Mouse (Mus musculus): ENCODE measurements at regions not wholly inside any gene's neighbourhood (a gene's known extent, or its start where the extent isn't known, plus 50 kb on each side); places are given as distances from the start of the nearest gene placed in this dataset.

- Histone ChIP-seq H3K27ac (ENCODE audit: low read depth) (no peak overlapping the region), H3K9me3 (ENCODE audit: control insufficient read depth, low read length) (no peaks in the 10 kb centered on the region), H3K4me3 (ENCODE audit: low read depth, low read length) (no peak overlapping the region), H3K9ac (ENCODE audit: low read length) (no peak overlapping the region), H3K4me1 (replicated peaks; ENCODE audit: control insufficient read depth, insufficient read depth, low read length) (no peaks in the 10 kb centered on the region), H3K36me3 (ENCODE audit: control insufficient read depth, insufficient read depth, low read length) (no peaks in the 10 kb centered on the region), H3K27me3 (replicated peaks; ENCODE audit: control insufficient read depth, insufficient read depth, low read length) (peaks cover 4% of the 10 kb centered on the region; the same call in 1 of the 2 replicates), H3K4me2 (ENCODE audit: low read length) (no peak overlapping the region)
- DNase-seq (ENCODE audit: low spot score) (no peak), ATAC-seq (replicated peaks; ENCODE audit: low FRiP score, low TSS enrichment, low read depth) (no peak)
- WGBS: 32% methylated on average over 24 of the region's 24 CpGs
Measured at GRCm38 (mm10) chr5:119972802-119973437, 140.5 kb downstream of the Tbx5 start.

GRCm38 (mm10) chr5:119978096-119978715 lies 138.1 kb upstream of the Rbm19 start:
- 16% methylated on average over 10 of the region's 10 CpGs for WGBS
- Histone ChIP-seq H3K27me3 (replicated peaks; ENCODE audit: control insufficient read depth, insufficient read depth, low read length) (no peaks in the 10 kb centered on the region), H3K9me3 (ENCODE audit: control insufficient read depth, low read length) (no peaks in the 10 kb centered on the region), H3K9ac (ENCODE audit: low read length) (no peak overlapping the region), H3K4me1 (replicated peaks; ENCODE audit: control insufficient read depth, insufficient read depth, low read length) (no peaks in the 10 kb centered on the region), H3K36me3 (ENCODE audit: control insufficient read depth, insufficient read depth, low read length) (no peaks in the 10 kb centered on the region), H3K4me2 (ENCODE audit: low read length) (no peak overlapping the region), H3K27ac (ENCODE audit: low read depth) (no peak overlapping the region), H3K4me3 (ENCODE audit: low read depth, low read length) (no peak overlapping the region)
- no peak for ATAC-seq (replicated peaks; ENCODE audit: low FRiP score, low TSS enrichment, low read depth)
- DNase-seq (ENCODE audit: low spot score): no peak

GRCm38 (mm10) chr5:119981111-119981807 lies 135.0 kb upstream of the Rbm19 start:
- Histone ChIP-seq H3K36me3 (ENCODE audit: control insufficient read depth, insufficient read depth, low read length) (no peaks in the 10 kb centered on the region), H3K4me3 (ENCODE audit: low read depth, low read length) (no peak overlapping the region), H3K27ac (ENCODE audit: low read depth) (no peak overlapping the region), H3K4me1 (replicated peaks; ENCODE audit: control insufficient read depth, insufficient read depth, low read length) (no peaks in the 10 kb centered on the region), H3K9me3 (ENCODE audit: control insufficient read depth, low read length) (no peaks in the 10 kb centered on the region), H3K4me2 (ENCODE audit: low read length) (no peak overlapping the region), H3K27me3 (replicated peaks; ENCODE audit: control insufficient read depth, insufficient read depth, low read length) (no peaks in the 10 kb centered on the region), H3K9ac (ENCODE audit: low read length) (no peak overlapping the region)
- 58% methylated on average over 18 of the region's 18 CpGs for WGBS
- ATAC-seq (replicated peaks; ENCODE audit: low FRiP score, low TSS enrichment, low read depth): no peak
- DNase-seq (ENCODE audit: low spot score): no peak

- no peaks in the 10 kb centered on the region for H3K9me3 ChIP-seq (ENCODE audit: control insufficient read depth, low read length)
- no peak for DNase-seq (ENCODE audit: low spot score)
- no peak for ATAC-seq (replicated peaks; ENCODE audit: low FRiP score, low TSS enrichment, low read depth)
- no peaks in the 10 kb centered on the region for H3K27me3 ChIP-seq (replicated peaks; ENCODE audit: control insufficient read depth, insufficient read depth, low read length)
- no peak overlapping the region for H3K9ac ChIP-seq (ENCODE audit: low read length)
- H3K4me1 ChIP-seq (replicated peaks; ENCODE audit: control insufficient read depth, insufficient read depth, low read length): no peaks in the 10 kb centered on the region
- H3K4me3 ChIP-seq (ENCODE audit: low read depth, low read length): no peak overlapping the region
- H3K36me3 ChIP-seq (ENCODE audit: control insufficient read depth, insufficient read depth, low read length): no peaks in the 10 kb centered on the region
- no peak overlapping the region for H3K27ac ChIP-seq (ENCODE audit: low read depth)
- H3K4me2 ChIP-seq (ENCODE audit: low read length): no peak overlapping the region
- 68% methylated on average over 7 of the region's 7 CpGs for WGBS
Measured at GRCm38 (mm10) chr5:119984206-119984605, 132.1 kb upstream of the Rbm19 start.

GRCm38 (mm10) chr5:119992130-119992529 lies 124.1 kb upstream of the Rbm19 start:
- DNase-seq (ENCODE audit: low spot score) (no peak), ATAC-seq (replicated peaks; ENCODE audit: low FRiP score, low TSS enrichment, low read depth) (no peak)
- no peaks in the 10 kb centered on the region for H3K36me3 ChIP-seq (ENCODE audit: control insufficient read depth, insufficient read depth, low read length)
- H3K27me3 ChIP-seq (replicated peaks; ENCODE audit: control insufficient read depth, insufficient read depth, low read length): no peaks in the 10 kb centered on the region
- no peak overlapping the region for H3K27ac ChIP-seq (ENCODE audit: low read depth)
- H3K9ac ChIP-seq (ENCODE audit: low read length): no peak overlapping the region
- H3K9me3 ChIP-seq (ENCODE audit: control insufficient read depth, low read length): no peaks in the 10 kb centered on the region
- WGBS: 69% methylated on average over 3 of the region's 3 CpGs
- H3K4me3 ChIP-seq (ENCODE audit: low read depth, low read length): no peak overlapping the region
- no peaks in the 10 kb centered on the region for H3K4me1 ChIP-seq (replicated peaks; ENCODE audit: control insufficient read depth, insufficient read depth, low read length)
- H3K4me2 ChIP-seq (ENCODE audit: low read length): no peak overlapping the region

GRCm38 (mm10) chr5:119995726-119996125 lies 120.5 kb upstream of the Rbm19 start:
- no peaks in the 10 kb centered on the region for H3K4me1 ChIP-seq (replicated peaks; ENCODE audit: control insufficient read depth, insufficient read depth, low read length)
- no peaks in the 10 kb centered on the region for H3K27me3 ChIP-seq (replicated peaks; ENCODE audit: control insufficient read depth, insufficient read depth, low read length)
- ATAC-seq (replicated peaks; ENCODE audit: low FRiP score, low TSS enrichment, low read depth): no peak
- DNase-seq (ENCODE audit: low spot score): no peak
- no peak overlapping the region for H3K9ac ChIP-seq (ENCODE audit: low read length)
- no peaks in the 10 kb centered on the region for H3K9me3 ChIP-seq (ENCODE audit: control insufficient read depth, low read length)
- H3K36me3 ChIP-seq (ENCODE audit: control insufficient read depth, insufficient read depth, low read length): no peaks in the 10 kb centered on the region
- H3K4me2 ChIP-seq (ENCODE audit: low read length): no peak overlapping the region
- H3K4me3 ChIP-seq (ENCODE audit: low read depth, low read length): no peak overlapping the region
- no peak overlapping the region for H3K27ac ChIP-seq (ENCODE audit: low read depth)
- WGBS: 86% methylated on average over 1 of the region's 1 CpGs

- Histone ChIP-seq H3K27me3 (replicated peaks; ENCODE audit: control insufficient read depth, insufficient read depth, low read length) (no peaks in the 10 kb centered on the region), H3K4me2 (ENCODE audit: low read length) (no peak overlapping the region), H3K9ac (ENCODE audit: low read length) (no peak overlapping the region), H3K27ac (ENCODE audit: low read depth) (no peak overlapping the region), H3K9me3 (ENCODE audit: control insufficient read depth, low read length) (no peaks in the 10 kb centered on the region), H3K4me3 (ENCODE audit: low read depth, low read length) (no peak overlapping the region), H3K4me1 (replicated peaks; ENCODE audit: control insufficient read depth, insufficient read depth, low read length) (no peaks in the 10 kb centered on the region), H3K36me3 (ENCODE audit: control insufficient read depth, insufficient read depth, low read length) (no peaks in the 10 kb centered on the region)
- 77% methylated on average over 6 of the region's 6 CpGs for WGBS
- ATAC-seq (replicated peaks; ENCODE audit: low FRiP score, low TSS enrichment, low read depth): no peak
- DNase-seq (ENCODE audit: low spot score): no peak
Measured at GRCm38 (mm10) chr5:120005696-120006469, 110.4 kb upstream of the Rbm19 start.

GRCm38 (mm10) chr5:120007738-120008137 lies 108.5 kb upstream of the Rbm19 start:
- Histone ChIP-seq H3K9me3 (ENCODE audit: control insufficient read depth, low read length) (no peaks in the 10 kb centered on the region), H3K4me2 (ENCODE audit: low read length) (no peak overlapping the region), H3K9ac (ENCODE audit: low read length) (no peak overlapping the region), H3K4me1 (replicated peaks; ENCODE audit: control insufficient read depth, insufficient read depth, low read length) (no peaks in the 10 kb centered on the region), H3K36me3 (ENCODE audit: control insufficient read depth, insufficient read depth, low read length) (no peaks in the 10 kb centered on the region), H3K4me3 (ENCODE audit: low read depth, low read length) (no peak overlapping the region), H3K27me3 (replicated peaks; ENCODE audit: control insufficient read depth, insufficient read depth, low read length) (no peaks in the 10 kb centered on the region), H3K27ac (ENCODE audit: low read depth) (no peak overlapping the region)
- no peak for ATAC-seq (replicated peaks; ENCODE audit: low FRiP score, low TSS enrichment, low read depth)
- WGBS: 63% methylated on average over 6 of the region's 6 CpGs
- DNase-seq (ENCODE audit: low spot score): no peak

Measured in intestine, embryonic 14.5 days (tissue).